Mouse (Mus musculus) stomach, postnatal 0 days (tissue): ENCODE data around the gene Hist1h4h.

Experiments
- CTCF ChIP-seq: IDR thresholded peaks from 2 replicates; pipeline ENCODE4 v1.5.1; 2016; ENCODE audit warnings: antibody characterized with exemption, low read depth, mild to moderate bottlenecking, moderate library complexity
- EP300 ChIP-seq: optimal IDR thresholded peaks from 2 replicates; pipeline ENCODE3; 2016; ENCODE audit warnings: antibody characterized with exemption

DNA sequence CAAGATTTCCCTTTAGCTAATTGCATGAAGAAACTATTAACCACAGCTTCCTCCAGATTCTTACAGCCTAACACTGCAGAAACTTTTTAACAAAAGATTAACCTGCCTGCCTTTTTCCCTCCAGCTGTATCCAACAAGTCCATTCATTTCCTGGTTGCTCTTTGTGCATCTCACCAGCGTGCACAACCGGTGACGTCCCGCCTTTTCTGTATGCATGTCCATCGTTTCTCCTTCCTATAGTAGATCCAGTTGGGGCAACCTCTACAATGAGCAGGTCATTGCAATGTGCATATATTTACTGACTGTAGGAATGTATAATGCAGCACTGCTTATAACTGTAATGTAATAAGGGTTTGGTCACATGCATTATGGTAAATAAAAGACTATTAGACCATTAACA, 6.9 kb upstream of the Hist1h4h start:
- TF ChIP-seq EP300 (no peak), CTCF (no peak)
